Mouse (Mus musculus) CH12.LX (cell line): Measurements from ENCODE around the gene Olfr986.

Experiments
- CTCF ChIP-seq, 2 experiments: IDR thresholded peaks in 1 of 2; conservative IDR thresholded peaks in 1 of 2; 2 replicates each; pipeline ENCODE4 v1.5.1; 2011 to 2012; ENCODE audit warnings: low read depth in 2 of 2, low read length in 2 of 2, improper control_type of control experiment in 1 of 2, inconsistent platforms in 1 of 2, mild to moderate bottlenecking in 1 of 2, moderate library complexity in 1 of 2
- MAX ChIP-seq: IDR thresholded peaks from 2 replicates; pipeline ENCODE4 v1.6.1; 2011; ENCODE audit warnings: low read length, improper control_type of control experiment
- POLR2A ChIP-seq: IDR thresholded peaks from 2 replicates; pipeline ENCODE4 v1.6.1; 2011; ENCODE audit warnings: low read depth, mild to moderate bottlenecking, improper control_type of control experiment, low read length
- USF1 ChIP-seq: IDR thresholded peaks from 2 replicates; pipeline ENCODE4 v1.6.1; 2014; ENCODE audit warnings: low read depth, mild to moderate bottlenecking, inconsistent platforms, low read length, improper control_type of control experiment

DNA sequence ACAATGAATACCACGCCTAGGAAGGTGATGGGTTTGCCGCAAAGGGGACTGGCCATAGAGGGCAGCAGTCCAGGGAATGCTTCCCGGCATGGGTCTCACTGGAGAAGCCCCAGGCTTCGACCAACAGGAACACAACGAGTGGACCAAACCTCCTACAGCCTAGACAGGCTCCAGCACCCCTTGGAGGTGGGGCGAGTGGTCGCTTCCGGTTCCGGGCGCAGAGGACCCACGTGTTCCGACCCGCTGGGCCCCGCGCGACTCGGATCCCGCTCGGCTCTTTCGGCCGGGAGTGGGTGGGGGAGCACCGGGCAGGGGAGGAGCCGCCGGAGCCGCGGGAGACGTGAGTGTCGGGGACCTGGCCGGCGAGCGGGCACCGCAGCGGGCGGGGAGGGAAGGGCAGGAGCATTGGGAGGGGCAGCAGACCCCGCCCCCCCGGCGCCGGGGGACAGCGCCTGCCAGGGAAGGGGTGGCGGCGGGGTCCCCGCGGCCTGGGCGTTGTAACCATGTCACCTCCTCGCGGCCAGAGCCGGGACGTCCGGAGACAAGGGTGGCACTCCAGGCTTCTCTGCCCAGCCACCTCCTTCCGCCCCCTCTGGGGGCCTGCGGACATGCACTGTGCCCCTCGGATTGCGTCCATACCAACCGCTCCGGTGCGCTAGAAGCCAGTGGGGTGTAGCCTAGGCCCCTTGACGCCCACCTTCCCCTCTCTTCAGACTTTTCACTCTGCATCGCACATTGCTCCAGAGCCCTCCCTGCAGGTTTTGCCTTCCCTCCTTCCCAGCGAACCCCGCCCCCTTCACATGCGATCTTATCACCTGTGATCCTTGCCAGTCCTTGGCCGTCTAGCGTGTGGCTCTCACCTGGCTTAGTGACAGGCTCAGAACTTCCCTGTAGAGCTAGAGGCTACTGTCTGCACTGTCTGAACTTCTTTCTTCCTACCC lies 11.6 kb downstream of the Olfr986 start, which contains the start of gene Zfp202:
- peak; percentile 95 for TF ChIP-seq MAX
- TF ChIP-seq USF1, result peak; percentile 79
- peak in 1 of 2 experiments; percentile 44; a peak in 2 of 4 replicates for TF ChIP-seq CTCF (conservative IDR thresholded peaks at IDR 0.05 in 1 of 2, IDR thresholded peaks at IDR 0.05 in 1 of 2; ENCODE audit: low read depth in 2 of 2, low read length in 2 of 2)
- peak; percentile 82 for TF ChIP-seq POLR2A
